Mouse (Mus musculus) olfactory bulb, adult 2 months (tissue): Measurements from ENCODE around the gene Man2a2.

Source experiments
- CTCF ChIP-seq: fragments of 200-500 bp; IDR thresholded peaks from 2 replicates; pipeline ENCODE4 v1.5.1; 2012; ENCODE audit warnings: low read depth, mild to moderate bottlenecking, low read length, moderate library complexity; ENCODE audit not compliant: insufficient read depth
- POLR2A ChIP-seq: fragments of 200-500 bp; IDR thresholded peaks from 2 replicates; pipeline ENCODE4 v1.6.1; 2012; ENCODE audit warnings: mild to moderate bottlenecking, low read depth, low read length, moderate library complexity; ENCODE audit not compliant: insufficient read depth

GRCm38 (mm10) chr7:80347670-80348586, 23.2 kb downstream of the Man2a2 start:
- TF ChIP-seq POLR2A: no peak
- no peak for TF ChIP-seq CTCF
